Mouse (Mus musculus): ENCODE measurements around the gene Epb41l3. TPM values are rescaled to one million over a fixed set of nuclear protein-coding genes. Genes with fewer than 3 reads are reported as not detected.

Epb41l3 gene
- 46.8 and 52.1 TPM in 2 replicates for polyA plus RNA-seq (2015; fragmentation: Nextera tagmentation; extraction: Ambion mirVana)

DNA sequence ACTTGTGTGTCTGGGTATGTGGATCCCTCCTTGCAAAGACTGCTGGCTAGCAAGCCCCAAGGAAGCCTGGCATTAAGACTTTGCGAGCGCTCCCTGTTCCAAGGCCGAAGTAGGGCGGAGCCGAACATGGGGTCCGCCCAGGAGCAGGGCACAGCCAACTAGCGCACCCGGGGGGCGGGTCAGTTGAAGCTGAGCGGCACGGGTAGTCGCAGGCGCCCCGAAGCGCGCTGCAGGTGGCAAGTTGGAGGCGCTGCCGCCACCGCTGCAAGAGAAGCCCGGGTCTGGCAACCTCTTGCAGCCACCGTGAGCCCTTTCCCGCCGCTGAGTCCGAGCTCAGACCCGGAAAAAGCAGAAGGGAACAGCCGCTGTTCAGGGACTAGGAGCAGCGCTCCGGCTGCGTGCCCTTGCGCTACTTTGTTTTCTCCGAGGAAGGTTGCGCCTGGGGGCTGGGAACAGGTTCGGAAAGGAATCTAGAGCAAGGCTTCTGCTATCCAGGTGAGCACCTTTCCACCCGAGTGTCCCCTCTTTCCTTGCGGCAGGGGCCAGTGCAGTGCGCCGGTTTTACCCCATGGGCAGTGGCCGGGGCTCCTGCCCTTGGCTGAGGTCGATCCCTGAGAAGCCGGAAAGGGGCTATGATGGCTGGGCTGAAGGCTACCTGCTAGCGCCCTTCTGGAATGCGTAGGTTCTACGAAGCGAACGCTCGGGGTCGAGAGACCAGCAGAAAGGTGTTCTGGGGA is at the start of gene Epb41l3:
Gene Epb41l3 (plus strand): TSS at position 183 of the 737 bp plus-strand sequence.
- Histone ChIP-seq H3K9me3 (ENCODE audit: control insufficient read depth, low read length) (peaks cover 3% of the 10 kb centered on the region; the same call in 1 of the 2 replicates), H3K36me3 (ENCODE audit: control insufficient read depth, insufficient read depth, low read length) (no peaks in the 10 kb centered on the region), H3K27ac (ENCODE audit: low read length) (no peak within 1 kb of the TSS), H3K27me3 (ENCODE audit: control insufficient read depth, insufficient read depth, low read depth, low read length) (peaks cover 33% of the 10 kb centered on the region), H3K4me2 (ENCODE audit: low read depth, low read length) (peak within 1 kb of the TSS; percentile 93), H3K9ac (ENCODE audit: low read length) (peak within 1 kb of the TSS; percentile 43), H3K4me3 (ENCODE audit: low read length) (peak within 1 kb of the TSS; percentile 54), H3K4me1 (replicated peaks; ENCODE audit: control insufficient read depth, insufficient read depth, low read length) (peaks cover 4% of the 10 kb centered on the region; the same call in 1 of the 2 replicates)
- ATAC-seq (ENCODE audit: low read depth): peak; percentile 96
- WGBS: under 1% methylated on average over 47 of the region's 47 CpGs

- Histone ChIP-seq H3K9me3 (ENCODE audit: control insufficient read depth, low read length) (no peaks in the 10 kb centered on the region; the same call in 1 of the 2 replicates), H3K4me2 (ENCODE audit: low read depth, low read length) (no peak overlapping the region), H3K4me1 (replicated peaks; ENCODE audit: control insufficient read depth, insufficient read depth, low read length) (no peaks in the 10 kb centered on the region), H3K9ac (ENCODE audit: low read length) (no peak overlapping the region), H3K4me3 (ENCODE audit: low read length) (no peak overlapping the region), H3K27me3 (ENCODE audit: control insufficient read depth, insufficient read depth, low read depth, low read length) (no peaks in the 10 kb centered on the region), H3K36me3 (ENCODE audit: control insufficient read depth, insufficient read depth, low read length) (no peaks in the 10 kb centered on the region), H3K27ac (ENCODE audit: low read length) (no peak overlapping the region)
- 52% methylated on average over 12 of the region's 12 CpGs for WGBS
- no peak for ATAC-seq (ENCODE audit: low read depth)
Observed at GRCm38 (mm10) chr17:69038760-69039675, 36.5 kb upstream of the Epb41l3 start.

GRCm38 (mm10) chr17:69041516-69041915 is 34.0 kb upstream of the Epb41l3 start:
- 63% methylated on average over 4 of the region's 4 CpGs for WGBS

DNA sequence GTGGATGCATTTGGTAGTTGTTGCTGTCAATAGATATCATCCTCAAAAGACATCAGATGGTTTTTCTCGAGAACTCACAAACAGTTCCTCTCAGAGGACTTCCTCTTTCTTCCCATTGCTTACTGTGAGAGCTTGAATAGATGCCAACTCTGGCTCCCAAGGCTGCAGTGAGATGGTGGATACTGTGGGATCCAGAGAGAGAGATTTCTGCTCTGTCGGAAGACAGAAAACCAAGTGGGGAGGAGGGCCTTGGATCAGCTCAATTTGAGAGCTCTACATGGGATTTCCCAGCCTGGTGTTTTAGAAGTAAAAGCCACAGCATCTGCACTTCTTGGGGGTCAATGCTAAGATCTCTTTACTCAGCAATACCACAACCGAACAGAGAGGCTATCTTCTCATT is 26.7 kb upstream of the Epb41l3 start:
- Histone ChIP-seq H3K4me2 (ENCODE audit: low read depth, low read length) (no peak overlapping the region), H3K4me3 (ENCODE audit: low read length) (no peak overlapping the region), H3K27me3 (ENCODE audit: control insufficient read depth, insufficient read depth, low read depth, low read length) (no peaks in the 10 kb centered on the region), H3K4me1 (replicated peaks; ENCODE audit: control insufficient read depth, insufficient read depth, low read length) (no peaks in the 10 kb centered on the region), H3K27ac (ENCODE audit: low read length) (no peak overlapping the region), H3K36me3 (ENCODE audit: control insufficient read depth, insufficient read depth, low read length) (no peaks in the 10 kb centered on the region), H3K9me3 (ENCODE audit: control insufficient read depth, low read length) (no peaks in the 10 kb centered on the region; the same call in 1 of the 2 replicates), H3K9ac (ENCODE audit: low read length) (no peak overlapping the region)
- no peak for ATAC-seq (ENCODE audit: low read depth)
- 52% methylated on average over 3 of the region's 3 CpGs for WGBS

More at GRCm38 (mm10) chr17:69041516-69041915, 34.0 kb upstream of the Epb41l3 start:
- Histone ChIP-seq H3K9ac (ENCODE audit: low read length) (no peak overlapping the region), H3K36me3 (ENCODE audit: control insufficient read depth, insufficient read depth, low read length) (no peaks in the 10 kb centered on the region), H3K4me2 (ENCODE audit: low read depth, low read length) (no peak overlapping the region), H3K27me3 (ENCODE audit: control insufficient read depth, insufficient read depth, low read depth, low read length) (no peaks in the 10 kb centered on the region), H3K27ac (ENCODE audit: low read length) (no peak overlapping the region), H3K4me1 (replicated peaks; ENCODE audit: control insufficient read depth, insufficient read depth, low read length) (no peaks in the 10 kb centered on the region), H3K4me3 (ENCODE audit: low read length) (no peak overlapping the region), H3K9me3 (ENCODE audit: control insufficient read depth, low read length) (no peaks in the 10 kb centered on the region; the same call in 1 of the 2 replicates)
- ATAC-seq (ENCODE audit: low read depth): no peak

GRCm38 (mm10) chr17:69054029-69054428 is 21.5 kb upstream of the Epb41l3 start:
- no peaks in the 10 kb centered on the region for H3K27me3 ChIP-seq (ENCODE audit: control insufficient read depth, insufficient read depth, low read depth, low read length)
- no peaks in the 10 kb centered on the region for H3K4me1 ChIP-seq (replicated peaks; ENCODE audit: control insufficient read depth, insufficient read depth, low read length)
- H3K9ac ChIP-seq (ENCODE audit: low read length): no peak overlapping the region
- no peak overlapping the region for H3K4me3 ChIP-seq (ENCODE audit: low read length)
- no peak for ATAC-seq (ENCODE audit: low read depth)
- H3K9me3 ChIP-seq (ENCODE audit: control insufficient read depth, low read length): no peaks in the 10 kb centered on the region
- 55% methylated on average over 4 of the region's 4 CpGs for WGBS
- H3K36me3 ChIP-seq (ENCODE audit: control insufficient read depth, insufficient read depth, low read length): no peaks in the 10 kb centered on the region
- H3K27ac ChIP-seq (ENCODE audit: low read length): no peak overlapping the region
- H3K4me2 ChIP-seq (ENCODE audit: low read depth, low read length): no peak overlapping the region

DNA sequence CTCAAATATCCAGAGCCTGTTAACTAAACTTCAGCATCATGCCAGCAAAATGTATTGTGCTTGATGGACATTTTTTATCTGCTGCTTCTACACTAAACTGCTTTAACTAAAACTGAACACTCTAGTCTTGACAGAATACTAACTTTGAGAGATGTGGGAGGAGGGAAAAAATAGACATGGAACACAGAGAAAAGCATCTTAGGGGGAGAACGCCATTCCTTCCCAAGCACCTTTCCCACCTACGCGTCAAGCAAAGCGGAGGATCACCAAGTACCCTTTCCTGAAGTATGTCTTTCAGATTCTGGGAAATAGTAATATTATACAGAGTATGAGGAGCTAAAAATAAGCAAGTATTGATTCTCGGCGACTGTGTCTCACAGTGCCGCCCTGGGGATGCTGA is 15.7 kb upstream of the Epb41l3 start:
- no peak for ATAC-seq (ENCODE audit: low read depth)
- Histone ChIP-seq H3K36me3 (ENCODE audit: control insufficient read depth, insufficient read depth, low read length) (no peaks in the 10 kb centered on the region), H3K4me1 (replicated peaks; ENCODE audit: control insufficient read depth, insufficient read depth, low read length) (no peaks in the 10 kb centered on the region; the same call in 1 of the 2 replicates), H3K9ac (ENCODE audit: low read length) (no peak overlapping the region), H3K4me2 (ENCODE audit: low read depth, low read length) (peak overlapping the region; percentile 13; the same call in 1 of the 2 replicates), H3K4me3 (ENCODE audit: low read length) (no peak overlapping the region), H3K27ac (ENCODE audit: low read length) (no peak overlapping the region), H3K9me3 (ENCODE audit: control insufficient read depth, low read length) (no peaks in the 10 kb centered on the region), H3K27me3 (ENCODE audit: control insufficient read depth, insufficient read depth, low read depth, low read length) (no peaks in the 10 kb centered on the region)
- WGBS: 71% methylated on average over 7 of the region's 7 CpGs

GRCm38 (mm10) chr17:69060388-69060787 is 15.1 kb upstream of the Epb41l3 start:
- 46% methylated on average over 7 of the region's 7 CpGs for WGBS
- peak; percentile 71 for ATAC-seq (ENCODE audit: low read depth)
- no peak overlapping the region for H3K27ac ChIP-seq (ENCODE audit: low read length)
- no peaks in the 10 kb centered on the region; the same call in 1 of the 2 replicates for H3K4me1 ChIP-seq (replicated peaks; ENCODE audit: control insufficient read depth, insufficient read depth, low read length)
- no peaks in the 10 kb centered on the region for H3K9me3 ChIP-seq (ENCODE audit: control insufficient read depth, low read length)
- H3K36me3 ChIP-seq (ENCODE audit: control insufficient read depth, insufficient read depth, low read length): no peaks in the 10 kb centered on the region
- H3K4me2 ChIP-seq (ENCODE audit: low read depth, low read length): peak overlapping the region; percentile 13
- H3K27me3 ChIP-seq (ENCODE audit: control insufficient read depth, insufficient read depth, low read depth, low read length): no peaks in the 10 kb centered on the region
- H3K4me3 ChIP-seq (ENCODE audit: low read length): no peak overlapping the region
- no peak overlapping the region for H3K9ac ChIP-seq (ENCODE audit: low read length)

- no peaks in the 10 kb centered on the region for H3K9me3 ChIP-seq (ENCODE audit: control insufficient read depth, low read length)
- no peak overlapping the region for H3K4me3 ChIP-seq (ENCODE audit: low read length)
- no peak overlapping the region for H3K4me2 ChIP-seq (ENCODE audit: low read depth, low read length)
- ATAC-seq (ENCODE audit: low read depth): no peak
- H3K4me1 ChIP-seq (replicated peaks; ENCODE audit: control insufficient read depth, insufficient read depth, low read length): no peaks in the 10 kb centered on the region; the same call in 1 of the 2 replicates
- no peak overlapping the region for H3K27ac ChIP-seq (ENCODE audit: low read length)
- no peaks in the 10 kb centered on the region for H3K36me3 ChIP-seq (ENCODE audit: control insufficient read depth, insufficient read depth, low read length)
- 62% methylated on average over 9 of the region's 9 CpGs for whole genome bisulfite sequencing
- H3K27me3 ChIP-seq (ENCODE audit: control insufficient read depth, insufficient read depth, low read depth, low read length): no peaks in the 10 kb centered on the region
- H3K9ac ChIP-seq (ENCODE audit: low read length): no peak overlapping the region
Observed at GRCm38 (mm10) chr17:69061883-69062745, 13.4 kb upstream of the Epb41l3 start.
